Mouse (Mus musculus) splenic B cell, adult 2 months (primary cell): ENCODE results near the gene Nomo1.
A peak's percentile ranks its signal among the peaks of the same experiment; 100 is the strongest.

Experiments
- DNase-seq: peaks from one replicate; pipeline ENCODE4 v3.0.0-alpha.2; 2011; ENCODE audit warnings: low read depth, low spot score
- H3K27me3 ChIP-seq: 2 replicates; pipeline ENCODE4 v1.6.1; 2012; ENCODE audit warnings: mild to moderate bottlenecking, low read length, moderate library complexity, mixed read lengths; ENCODE audit not compliant: control insufficient read depth, poor library complexity, insufficient read depth, severe bottlenecking
- H3K36me3 ChIP-seq: 2 replicates; pipeline ENCODE4 v1.6.1; 2012; ENCODE audit warnings: mild to moderate bottlenecking, low read length, moderate library complexity, mixed read lengths; ENCODE audit not compliant: control insufficient read depth, poor library complexity, insufficient read depth, severe bottlenecking

Gene Nomo1

GRCm38 (mm10) chr7:46063296-46063695, 29.8 kb downstream of the Nomo1 start:
- Histone ChIP-seq H3K36me3 (peaks cover 4% of the 10 kb centered on the region; the same call in 1 of the 2 replicates), H3K27me3 (no peaks in the 10 kb centered on the region)
- DNase-seq = no peak

- DNase-seq = no peak
- Histone ChIP-seq H3K27me3 (no peaks in the 10 kb centered on the region), H3K36me3 (peaks cover 9% of the 10 kb centered on the region)
These were observed 35.3 kb downstream of the Nomo1 start for GRCm38 (mm10) chr7:46068831-46069230.

GRCm38 (mm10) chr7:46076844-46077243, 43.3 kb downstream of the Nomo1 start:
- DNase-seq = no peak

GRCm38 (mm10) chr7:46077675-46078074, 44.2 kb downstream of the Nomo1 start:
- Histone ChIP-seq H3K36me3 (peaks cover 6% of the 10 kb centered on the region), H3K27me3 (no peaks in the 10 kb centered on the region)
- no peak for DNase-seq

More at GRCm38 (mm10) chr7:46076844-46077243, 43.3 kb downstream of the Nomo1 start:
- H3K27me3 ChIP-seq = no peaks in the 10 kb centered on the region
- peaks cover 6% of the 10 kb centered on the region for H3K36me3 ChIP-seq

GRCm38 (mm10) chr7:46084024-46084423, 50.5 kb downstream of the Nomo1 start:
- DNase-seq = no peak
- H3K36me3 ChIP-seq = peaks cover 8% of the 10 kb centered on the region
- H3K27me3 ChIP-seq = no peaks in the 10 kb centered on the region

- Histone ChIP-seq H3K36me3 (peaks cover 6% of the 10 kb centered on the region), H3K27me3 (no peaks in the 10 kb centered on the region)
- DNase-seq = no peak
These were observed 51.5 kb downstream of the Nomo1 start for GRCm38 (mm10) chr7:46084839-46085513.

- no peak for DNase-seq
- no peaks in the 10 kb centered on the region; the same call in 1 of the 2 replicates for H3K27me3 ChIP-seq
- peaks cover 5% of the 10 kb centered on the region for H3K36me3 ChIP-seq
These were observed 52.9 kb downstream of the Nomo1 start for GRCm38 (mm10) chr7:46086378-46086777.

GRCm38 (mm10) chr7:46088241-46088640, 54.7 kb downstream of the Nomo1 start:
- DNase-seq = no peak
- H3K36me3 ChIP-seq = no peaks in the 10 kb centered on the region
- H3K27me3 ChIP-seq = no peaks in the 10 kb centered on the region; the same call in 1 of the 2 replicates

GRCm38 (mm10) chr7:46092803-46093202, 59.3 kb downstream of the Nomo1 start:
- DNase-seq = no peak
- H3K27me3 ChIP-seq = no peaks in the 10 kb centered on the region; the same call in 1 of the 2 replicates
- H3K36me3 ChIP-seq = no peaks in the 10 kb centered on the region

- Histone ChIP-seq H3K27me3 (no peaks in the 10 kb centered on the region), H3K36me3 (no peaks in the 10 kb centered on the region)
- DNase-seq = peak; percentile 72
These were observed 62.6 kb downstream of the Nomo1 start for GRCm38 (mm10) chr7:46096136-46096535.

GRCm38 (mm10) chr7:46097319-46097783, 63.9 kb downstream of the Nomo1 start:
- DNase-seq = no peak
- Histone ChIP-seq H3K36me3 (no peaks in the 10 kb centered on the region), H3K27me3 (no peaks in the 10 kb centered on the region)

- no peak for DNase-seq
- H3K36me3 ChIP-seq = no peaks in the 10 kb centered on the region
- no peaks in the 10 kb centered on the region for H3K27me3 ChIP-seq
These were observed 64.9 kb downstream of the Nomo1 start for GRCm38 (mm10) chr7:46098221-46098918.

GRCm38 (mm10) chr7:46098919-46099286, 65.4 kb downstream of the Nomo1 start:
- no peak for DNase-seq
- no peaks in the 10 kb centered on the region for H3K27me3 ChIP-seq
- no peaks in the 10 kb centered on the region for H3K36me3 ChIP-seq

GRCm38 (mm10) chr7:46099682-46100081, 66.2 kb downstream of the Nomo1 start:
- no peaks in the 10 kb centered on the region for H3K36me3 ChIP-seq
- DNase-seq = peak; percentile 16
- no peaks in the 10 kb centered on the region for H3K27me3 ChIP-seq

GRCm38 (mm10) chr7:46100563-46100962, 67.1 kb downstream of the Nomo1 start, which contains the start of gene Kcnj11:
Kcnj11 (minus strand) TSS chr7:46100764.
- peak; percentile 86 for DNase-seq
- Histone ChIP-seq H3K27me3 (no peaks in the 10 kb centered on the region), H3K36me3 (no peaks in the 10 kb centered on the region)
